Mouse (Mus musculus): Measurements from ENCODE around the gene Imp4. TPM values are rescaled to one million over a fixed set of nuclear protein-coding genes. Genes with fewer than 3 reads are reported as not detected.

Imp4 gene
- polyA plus RNA-seq (2015; fragmentation: Illumina TruSeq; extraction: RNeasy Lipid Tissue Mini Kit (QIAGEN cat#74804); ENCODE audit: low read depth, low replicate concordance), result 28.8 TPM

GRCm38 (mm10) chr1:34439215-34439960, at the start of gene Imp4, which contains the start of gene Ccdc115:
TSS of gene Imp4 (plus strand) at chr1:34439851.
TSS of gene Ccdc115 (minus strand) at chr1:34439672.

GRCm38 (mm10) chr1:34459284-34460060, 19.8 kb downstream of the Imp4 start, which contains the start of gene Ptpn18:
TSS of gene Ptpn18 (plus strand) at chr1:34459762.

Other genes with a start within 250 kb of the Imp4 start
- 25.3 TPM for gene Ccdc115, start 179 bp upstream of the Imp4 start, polyA plus RNA-seq (2015; fragmentation: Illumina TruSeq; extraction: RNeasy Lipid Tissue Mini Kit (QIAGEN cat#74804); ENCODE audit: low read depth, low replicate concordance)
- 5.8 TPM for gene Ptpn18, start 19.9 kb downstream of the Imp4 start, polyA plus RNA-seq (2015; fragmentation: Illumina TruSeq; extraction: RNeasy Lipid Tissue Mini Kit (QIAGEN cat#74804); ENCODE audit: low read depth, low replicate concordance)
- gene Prss39, start 58.6 kb downstream of the Imp4 start, polyA plus RNA-seq (2015; fragmentation: Illumina TruSeq; extraction: RNeasy Lipid Tissue Mini Kit (QIAGEN cat#74804); ENCODE audit: low read depth, low replicate concordance), result not detected
- gene Cfc1, start 95.8 kb downstream of the Imp4 start, polyA plus RNA-seq (2015; fragmentation: Illumina TruSeq; extraction: RNeasy Lipid Tissue Mini Kit (QIAGEN cat#74804); ENCODE audit: low read depth, low replicate concordance), result not detected
- not detected for gene Prss40, start 121.1 kb downstream of the Imp4 start, polyA plus RNA-seq (2015; fragmentation: Illumina TruSeq; extraction: RNeasy Lipid Tissue Mini Kit (QIAGEN cat#74804); ENCODE audit: low read depth, low replicate concordance)
- 17.1 TPM for gene Amer3, start 139.8 kb downstream of the Imp4 start, polyA plus RNA-seq (2015; fragmentation: Illumina TruSeq; extraction: RNeasy Lipid Tissue Mini Kit (QIAGEN cat#74804); ENCODE audit: low read depth, low replicate concordance)